Mouse (Mus musculus) hindbrain, postnatal 0 days (tissue): Measurements from ENCODE around the gene Dap. TPM values are rescaled to one million over a fixed set of nuclear protein-coding genes. Genes with fewer than 3 reads are reported as not detected.

ENCODE experiments used
- ATAC-seq: fragments of 200-750 bp; cut with Nextera tagmentation; 2 replicates; pipeline ENCODE4 v1.8.0; 2017; ENCODE audit warnings: mild to moderate bottlenecking, moderate TSS enrichment, moderate library complexity
- DNase-seq: peaks from one replicate; pipeline ENCODE4 v3.0.0-alpha.2; 2015; ENCODE audit warnings: low spot score
- H3K27ac ChIP-seq: fragments of 300-500 bp; sonication (generic); 2 replicates; pipeline ENCODE4 v1.5.1; 2014; ENCODE audit warnings: mild to moderate bottlenecking
- H3K27me3 ChIP-seq: fragments of 300-500 bp; sonication (generic); 2 replicates; pipeline ENCODE4 v1.6.1; 2014; ENCODE audit warnings: low read length, mixed read lengths; ENCODE audit not compliant: insufficient read depth
- H3K36me3 ChIP-seq: fragments of 300-500 bp; sonication (generic); 2 replicates; pipeline ENCODE4 v1.6.1; 2014; ENCODE audit warnings: low read length, mixed read lengths; ENCODE audit not compliant: insufficient read depth
- H3K4me1 ChIP-seq: fragments of 300-500 bp; sonication (generic); 2 replicates; pipeline ENCODE4 v1.6.1; 2014; ENCODE audit warnings: antibody characterized with exemption, low read length, mixed read lengths; ENCODE audit not compliant: insufficient read depth
- H3K4me2 ChIP-seq: fragments of 300-500 bp; sonication (generic); 2 replicates; pipeline ENCODE4 v1.6.1; 2014; ENCODE audit warnings: low read depth, mild to moderate bottlenecking, low read length, moderate library complexity, mixed read lengths
- H3K4me3 ChIP-seq: fragments of 300-500 bp; sonication (generic); 2 replicates; pipeline ENCODE4 v1.5.1; 2014; ENCODE audit warnings: low read length
- H3K9ac ChIP-seq: fragments of 300-500 bp; sonication (generic); replicated peaks from 2 replicates; pipeline ENCODE4 v1.6.1; 2014; ENCODE audit warnings: mild to moderate bottlenecking, low read length, moderate library complexity, mixed read lengths
- H3K9me3 ChIP-seq: fragments of 300-500 bp; sonication (generic); 2 replicates; pipeline ENCODE4 v1.6.1; 2016; ENCODE audit warnings: low read length, mixed read lengths
- CTCF ChIP-seq: IDR thresholded peaks from 2 replicates; pipeline ENCODE4 v1.5.1; 2016; ENCODE audit warnings: antibody characterized with exemption, control low read depth, low read depth
- WGBS: fragments of 180-500 bp; shearing (Covaris S2); extraction: QIAGEN DNeasy Blood & Tissue Kit; methylation state at CpG from one replicate; pipeline ENCODE4 v1.1.7; 2014; 5-methylcytosine and 5-hydroxymethylcytosine counted together
- polyA plus RNA-seq: library from polyadenylated mRNA; unstranded; fragments of >200 nt; fragmentation: Nextera tagmentation; extraction: Ambion mirVana; gene quantifications from 2 replicates; pipeline ENCODE4 v1.2.1, GENCODE M21; 2015
- total RNA-seq: library from RNA; depleted of rRNA; stranded (reverse); fragments of >200 nt; gene quantifications from 2 replicates; pipeline ENCODE4 v1.2.3, GENCODE M21; 2014

The Dap gene
- total and polyA plus RNA-seq, 2 experiments from 2014 or later, result 17.6 to 29.5 TPM

DNA sequence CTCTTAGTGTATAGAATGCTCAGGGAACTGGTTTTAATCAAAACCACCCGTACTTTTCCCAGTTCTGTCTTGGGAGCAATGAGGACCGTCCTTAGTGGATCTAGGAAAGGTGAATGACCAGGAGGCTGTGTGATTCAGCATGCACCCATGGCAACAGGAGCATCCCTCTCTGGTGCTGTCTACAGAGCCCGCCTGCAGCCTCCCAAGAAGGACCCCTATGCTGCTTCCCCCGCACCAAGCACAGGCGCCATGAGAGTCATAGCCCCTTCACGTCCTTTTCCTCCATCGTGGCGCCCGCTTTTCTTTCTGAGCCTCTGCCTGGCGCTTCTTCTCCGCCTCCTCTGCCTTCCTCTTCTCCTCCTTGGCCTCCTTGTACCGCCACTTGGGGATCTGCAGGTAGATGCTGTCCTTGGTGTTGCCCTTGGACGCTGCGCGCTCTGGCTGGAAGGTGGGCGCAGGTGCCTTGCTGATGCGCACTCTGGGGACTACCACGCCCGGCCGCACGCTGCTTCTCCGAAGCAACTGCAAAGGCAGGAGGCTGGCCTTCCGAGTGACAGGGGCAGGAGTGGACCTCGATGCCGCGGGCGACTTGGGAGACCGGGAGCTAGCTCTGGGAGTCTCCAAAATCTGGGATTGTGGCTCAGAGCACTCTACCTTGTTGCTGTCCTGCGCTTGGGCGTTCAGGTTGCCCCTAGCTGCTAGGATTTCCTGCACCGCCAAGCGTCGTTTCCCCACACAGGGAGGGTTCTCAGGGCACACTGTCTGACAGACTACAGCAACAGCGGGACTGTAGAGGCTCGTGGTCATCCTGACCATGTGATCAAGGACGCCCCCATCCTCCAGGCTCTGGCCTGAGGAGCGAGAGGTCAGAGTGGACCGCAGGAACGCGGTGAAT lies 73.0 kb downstream of the Dap start:
- peak; percentile 48 for ATAC-seq
- no peak for DNase-seq
- H3K4me1 ChIP-seq, result peaks cover 12% of the 10 kb centered on the region; the same call in 1 of the 2 replicates
- peak overlapping the region; percentile 69 for H3K4me2 ChIP-seq
- no peak overlapping the region for H3K27ac ChIP-seq
- TF ChIP-seq CTCF, result peak; percentile 3; the same call in 1 of the 2 replicates
- no peaks in the 10 kb centered on the region for H3K27me3 ChIP-seq
- H3K4me3 ChIP-seq, result peak overlapping the region; percentile 40
- WGBS, result 7% methylated on average over 40 of the region's 40 CpGs
- peak overlapping the region; percentile 53 for H3K9ac ChIP-seq
- H3K36me3 ChIP-seq, result no peaks in the 10 kb centered on the region
- H3K9me3 ChIP-seq, result no peaks in the 10 kb centered on the region

DNA sequence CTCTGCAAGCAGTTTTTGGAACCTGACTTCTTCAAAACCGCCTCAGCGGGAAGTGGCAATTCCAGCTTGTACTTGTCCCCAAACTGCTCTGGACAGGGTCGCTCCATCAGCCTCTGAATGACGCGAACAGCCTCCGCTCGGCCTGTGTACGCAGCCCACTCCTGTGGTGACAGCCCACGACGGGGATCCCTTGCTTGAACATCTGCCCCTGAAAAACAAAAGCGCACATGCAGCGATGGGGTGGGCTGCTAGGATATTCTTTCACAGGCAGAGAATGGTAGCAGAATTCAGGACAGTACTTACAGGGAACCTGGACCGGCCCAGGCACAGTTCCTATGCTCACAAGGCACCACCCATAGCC lies 73.6 kb downstream of the Dap start:
- Histone ChIP-seq H3K36me3 (no peaks in the 10 kb centered on the region), H3K9ac (peak overlapping the region; percentile 53; the same call in 1 of the 2 replicates), H3K4me1 (peaks cover 12% of the 10 kb centered on the region; the same call in 1 of the 2 replicates), H3K4me3 (peak overlapping the region; percentile 40), H3K27me3 (no peaks in the 10 kb centered on the region), H3K4me2 (peak overlapping the region; percentile 69), H3K27ac (no peak overlapping the region), H3K9me3 (no peaks in the 10 kb centered on the region)
- ATAC-seq (no peak), DNase-seq (peak; percentile 20)
- 25% methylated on average over 13 of the region's 13 CpGs for WGBS
- no peak for TF ChIP-seq CTCF

DNA sequence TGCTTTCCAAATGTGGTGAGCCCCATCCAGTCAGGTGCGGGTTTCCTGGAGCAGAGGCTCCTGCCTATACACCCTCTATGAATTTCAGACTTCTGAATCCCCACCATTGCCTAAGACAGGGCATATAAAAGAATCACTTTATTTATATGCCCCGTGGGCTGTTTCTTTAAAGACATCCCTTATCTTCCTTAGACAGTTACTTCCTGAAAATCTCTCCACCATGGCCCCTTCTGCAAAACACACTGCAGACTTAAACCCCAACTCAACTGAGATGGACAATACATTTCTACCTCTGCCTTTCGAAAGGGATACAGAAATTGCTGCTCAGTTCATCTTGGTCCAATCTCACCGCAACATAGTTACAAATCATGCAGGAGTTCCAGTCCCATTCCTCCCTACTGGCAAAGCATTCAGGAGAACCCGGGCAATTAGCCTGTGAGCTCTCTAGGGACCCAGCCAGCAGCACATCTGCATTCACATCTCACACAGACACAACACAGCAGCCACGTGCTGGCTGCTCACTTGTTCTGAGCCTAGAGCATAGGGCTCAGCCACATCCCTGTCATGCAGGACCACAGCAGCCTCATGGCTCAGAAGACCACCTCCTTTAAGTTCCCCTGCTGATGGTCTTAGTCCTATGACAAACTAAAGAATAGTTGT lies 75.3 kb downstream of the Dap start:
- peak; percentile 51 for DNase-seq
- Histone ChIP-seq H3K4me3 (no peak overlapping the region), H3K27ac (no peak overlapping the region), H3K9ac (no peak overlapping the region), H3K36me3 (no peaks in the 10 kb centered on the region), H3K4me1 (peaks cover 12% of the 10 kb centered on the region; the same call in 1 of the 2 replicates), H3K27me3 (no peaks in the 10 kb centered on the region), H3K9me3 (no peaks in the 10 kb centered on the region), H3K4me2 (no peak overlapping the region)
- 57% methylated on average over 6 of the region's 6 CpGs for WGBS
- TF ChIP-seq CTCF, result no peak
- no peak for ATAC-seq

DNA sequence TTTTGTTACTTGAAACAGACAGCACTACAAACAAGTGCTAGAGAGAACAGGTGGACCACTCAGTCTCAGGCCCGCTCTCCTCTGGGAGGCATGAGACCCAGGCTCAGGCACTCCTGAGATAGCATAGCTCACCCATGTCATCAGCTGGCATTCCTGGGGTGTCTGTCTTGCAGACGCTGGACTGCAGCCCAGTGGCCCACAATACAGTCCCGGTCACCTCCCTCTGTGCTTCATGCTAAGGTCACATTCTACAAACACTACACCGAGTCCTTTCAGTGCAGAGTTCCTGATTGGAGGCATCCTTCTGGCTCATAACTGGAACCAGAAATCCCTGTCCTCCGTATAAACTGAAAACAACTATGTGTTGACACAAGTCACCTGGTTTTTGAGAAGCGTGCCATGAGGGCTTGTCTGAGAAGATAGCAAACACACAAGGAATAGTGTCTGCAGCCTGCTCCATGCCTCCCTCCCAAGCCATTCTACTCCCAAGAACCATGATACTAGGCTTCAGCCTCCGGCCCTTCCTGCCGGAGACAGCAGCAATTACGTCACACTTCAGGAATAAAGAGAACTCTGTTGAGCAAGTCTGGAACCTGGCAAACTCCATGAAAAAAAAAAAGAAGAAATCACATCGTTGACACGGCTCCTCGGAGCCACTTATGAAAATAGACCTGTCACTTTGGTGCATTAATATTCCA lies 78.3 kb downstream of the Dap start:
- Histone ChIP-seq H3K27me3 (no peaks in the 10 kb centered on the region), H3K36me3 (no peaks in the 10 kb centered on the region), H3K4me2 (no peak overlapping the region), H3K9ac (no peak overlapping the region), H3K27ac (no peak overlapping the region), H3K4me3 (no peak overlapping the region), H3K9me3 (no peaks in the 10 kb centered on the region), H3K4me1 (peaks cover 6% of the 10 kb centered on the region; the same call in 1 of the 2 replicates)
- 59% methylated on average over 12 of the region's 12 CpGs for WGBS
- ATAC-seq (no peak), DNase-seq (no peak)
- TF ChIP-seq CTCF, result no peak

DNA sequence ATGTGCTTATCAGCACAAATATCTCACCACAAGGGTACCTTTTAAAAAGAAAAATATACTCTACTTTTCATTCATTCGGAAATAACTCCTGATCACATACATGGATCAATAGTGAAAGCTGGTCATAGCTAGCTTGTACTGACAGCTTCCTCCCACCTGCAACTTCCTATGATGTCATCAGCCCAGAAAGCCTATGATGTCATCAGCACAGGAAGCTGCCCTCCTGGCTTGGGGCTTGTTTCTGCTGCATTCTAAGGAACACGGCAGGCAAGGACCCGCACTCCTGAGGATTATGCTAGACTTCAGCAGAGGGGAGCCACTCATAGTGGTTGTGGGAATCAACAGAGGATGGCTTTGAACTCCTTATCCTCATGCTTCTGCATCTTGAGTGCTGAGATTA lies 80.2 kb downstream of the Dap start:
- DNase-seq, result no peak
- Histone ChIP-seq H3K36me3 (no peaks in the 10 kb centered on the region), H3K27ac (no peak overlapping the region), H3K4me3 (no peak overlapping the region), H3K4me2 (no peak overlapping the region), H3K4me1 (no peaks in the 10 kb centered on the region), H3K9ac (no peak overlapping the region), H3K9me3 (no peaks in the 10 kb centered on the region; the same call in 1 of the 2 replicates), H3K27me3 (no peaks in the 10 kb centered on the region)
- no peak for TF ChIP-seq CTCF
- 86% methylated on average over 3 of the region's 3 CpGs for WGBS
- ATAC-seq, result no peak

DNA sequence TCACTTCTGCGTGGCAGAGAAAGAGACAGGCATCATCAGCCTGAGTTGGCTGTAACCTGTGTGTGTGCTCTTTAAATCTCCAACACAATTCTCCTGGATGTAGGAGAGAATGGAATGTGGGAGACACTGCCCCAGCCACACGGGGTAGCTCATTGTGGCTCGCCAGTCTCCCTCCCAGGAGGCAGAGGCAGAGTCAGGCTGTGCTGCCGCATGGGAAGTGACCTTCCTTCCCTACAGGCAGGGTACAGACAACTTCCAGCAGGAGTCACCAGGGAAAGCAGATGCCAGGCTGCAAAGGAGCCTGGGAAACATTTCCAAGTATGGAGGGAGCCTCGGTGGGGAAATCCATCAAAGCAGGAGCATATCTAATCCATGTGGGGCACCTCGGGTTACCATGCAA lies 81.1 kb downstream of the Dap start:
- Histone ChIP-seq H3K4me1 (no peaks in the 10 kb centered on the region), H3K27me3 (no peaks in the 10 kb centered on the region), H3K4me2 (no peak overlapping the region), H3K9ac (no peak overlapping the region), H3K36me3 (no peaks in the 10 kb centered on the region), H3K4me3 (no peak overlapping the region), H3K9me3 (no peaks in the 10 kb centered on the region; the same call in 1 of the 2 replicates), H3K27ac (no peak overlapping the region)
- no peak for DNase-seq
- no peak for ATAC-seq
- TF ChIP-seq CTCF, result no peak
- 47% methylated on average over 6 of the region's 6 CpGs for WGBS
